Mouse (Mus musculus): ENCODE data around the gene Gm10570. TPM values are rescaled to one million over a fixed set of nuclear protein-coding genes. Genes with fewer than 3 reads are reported as not detected.

The Gm10570 gene
- polyA plus RNA-seq (2014; fragmentation: Illumina TruSeq; extraction: RNeasy Lipid Tissue Mini Kit (QIAGEN cat#74804); ENCODE audit: low read depth, low replicate concordance): not detected

GRCm38 (mm10) chr4:130308231-130309081 lies at the start of gene Gm10570, which contains the start of gene Fabp3:
Gm10570 (minus strand) TSS chr4:130308674.
Fabp3 (plus strand) TSS chr4:130308595.

GRCm38 (mm10) chr4:130279105-130279504 lies 29.4 kb downstream of the Gm10570 start, which contains the start of gene Serinc2:
Serinc2 (minus strand) TSS chr4:130279205.

Other genes starting within 250 kb of the Gm10570 start
- 4.3 TPM for gene Pef1, start 206.1 kb downstream of the Gm10570 start, polyA plus RNA-seq (2014; fragmentation: Illumina TruSeq; extraction: RNeasy Lipid Tissue Mini Kit (QIAGEN cat#74804); ENCODE audit: low read depth, low replicate concordance)
- not detected for gene Hcrtr1, start 169.3 kb downstream of the Gm10570 start, polyA plus RNA-seq (2014; fragmentation: Illumina TruSeq; extraction: RNeasy Lipid Tissue Mini Kit (QIAGEN cat#74804); ENCODE audit: low read depth, low replicate concordance)
- gene Tinagl1, start 133.6 kb downstream of the Gm10570 start, polyA plus RNA-seq (2014; fragmentation: Illumina TruSeq; extraction: RNeasy Lipid Tissue Mini Kit (QIAGEN cat#74804); ENCODE audit: low read depth, low replicate concordance): 5.8 TPM
- gene Gm853, start 86.3 kb downstream of the Gm10570 start, polyA plus RNA-seq (2014; fragmentation: Illumina TruSeq; extraction: RNeasy Lipid Tissue Mini Kit (QIAGEN cat#74804); ENCODE audit: low read depth, low replicate concordance): 15.9 TPM
- gene Serinc2, start 29.5 kb downstream of the Gm10570 start, polyA plus RNA-seq (2014; fragmentation: Illumina TruSeq; extraction: RNeasy Lipid Tissue Mini Kit (QIAGEN cat#74804); ENCODE audit: low read depth, low replicate concordance): 0.85 TPM
- gene Fabp3, start 79 bp downstream of the Gm10570 start, polyA plus RNA-seq (2014; fragmentation: Illumina TruSeq; extraction: RNeasy Lipid Tissue Mini Kit (QIAGEN cat#74804); ENCODE audit: low read depth, low replicate concordance): 31.2 TPM
- gene Zcchc17, start 51.3 kb upstream of the Gm10570 start, polyA plus RNA-seq (2014; fragmentation: Illumina TruSeq; extraction: RNeasy Lipid Tissue Mini Kit (QIAGEN cat#74804); ENCODE audit: low read depth, low replicate concordance): 32.7 TPM
- 9.0 TPM for gene Snrnp40, start 51.5 kb upstream of the Gm10570 start, polyA plus RNA-seq (2014; fragmentation: Illumina TruSeq; extraction: RNeasy Lipid Tissue Mini Kit (QIAGEN cat#74804); ENCODE audit: low read depth, low replicate concordance)